Mouse (Mus musculus) thymus, adult 2 months (tissue): Measurements from ENCODE around the gene Prcd.

Experiments
- CTCF ChIP-seq: fragments of 200-500 bp; IDR thresholded peaks from 2 replicates; pipeline ENCODE4 v1.5.1; 2012; ENCODE audit warnings: mild to moderate bottlenecking, control low read depth, low read length, moderate library complexity, borderline replicate concordance; ENCODE audit not compliant: control insufficient read depth, poor library complexity, insufficient read depth; ENCODE audit errors: extremely low read depth
- POLR2A ChIP-seq: fragments of 200-500 bp; IDR thresholded peaks from 2 replicates; pipeline ENCODE4 v1.6.1; 2012; ENCODE audit warnings: mild to moderate bottlenecking, low read length, control low read depth, moderate library complexity; ENCODE audit not compliant: control insufficient read depth, poor library complexity, insufficient read depth; ENCODE audit errors: extremely low read depth

GRCm38 (mm10) chr11:116613234-116613633, 40.1 kb upstream of the Prcd start:
- TF ChIP-seq POLR2A (no peak), CTCF (no peak)
